Mouse (Mus musculus) bone marrow macrophage, adult 2 months (primary cell): ENCODE measurements around the gene Tspan12.

Source experiments
- CTCF ChIP-seq: IDR thresholded peaks from 2 replicates; pipeline ENCODE4 v1.5.1; 2012; ENCODE audit warnings: low read depth, mild to moderate bottlenecking, low read length, moderate library complexity
- POLR2A ChIP-seq: IDR thresholded peaks from 2 replicates; pipeline ENCODE4 v1.6.1; 2012; ENCODE audit warnings: mild to moderate bottlenecking, low read depth, low read length, borderline replicate concordance

DNA sequence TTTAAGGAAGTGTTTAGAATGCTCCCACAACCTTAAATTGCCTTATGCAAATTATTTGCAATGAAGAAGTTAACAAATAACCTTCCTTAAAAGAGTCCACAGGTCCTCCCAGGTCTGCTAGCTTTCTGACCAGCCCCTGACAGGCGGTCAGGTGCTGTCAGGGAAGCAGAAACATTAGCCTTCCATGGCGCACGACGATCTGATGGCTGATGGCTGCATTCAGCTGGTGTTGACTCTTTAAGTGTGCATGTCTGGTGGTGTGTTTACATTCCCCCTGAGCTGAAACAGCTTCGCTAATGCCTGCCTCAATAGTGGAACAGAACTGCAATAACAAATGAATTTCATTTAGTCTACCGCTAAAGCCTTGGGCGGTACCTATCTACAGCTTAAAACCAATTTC is 22.4 kb downstream of the Tspan12 start:
- no peak for TF ChIP-seq CTCF
- TF ChIP-seq POLR2A: no peak
